Mouse (Mus musculus) midbrain, embryonic 13.5 days (tissue): Measurements from ENCODE around the gene Gm12216. TPM values are rescaled to one million over a fixed set of nuclear protein-coding genes. Genes with fewer than 3 reads are reported as not detected.

Experiments used
- ATAC-seq: fragments of 200-750 bp; cut with Nextera tagmentation; 2 replicates; pipeline ENCODE4 v1.8.0; 2017; ENCODE audit warnings: mild to moderate bottlenecking, moderate TSS enrichment, moderate library complexity
- H3K27ac ChIP-seq: fragments of 300-500 bp; sonication (generic); 2 replicates; pipeline ENCODE4 v1.5.1; 2015; ENCODE audit warnings: inconsistent platforms, mild to moderate bottlenecking, moderate library complexity
- H3K27me3 ChIP-seq: fragments of 300-500 bp; sonication (generic); 2 replicates; pipeline ENCODE4 v1.6.1; 2015; ENCODE audit warnings: mild to moderate bottlenecking, inconsistent platforms
- H3K36me3 ChIP-seq: fragments of 300-500 bp; sonication (generic); 2 replicates; pipeline ENCODE4 v1.6.1; 2015; ENCODE audit warnings: mild to moderate bottlenecking, inconsistent platforms
- H3K4me1 ChIP-seq: fragments of 300-500 bp; sonication (generic); replicated peaks from 2 replicates; pipeline ENCODE4 v1.6.1; 2015; ENCODE audit warnings: inconsistent platforms
- H3K4me2 ChIP-seq: fragments of 300-500 bp; sonication (generic); replicated peaks from 2 replicates; pipeline ENCODE4 v1.6.1; 2015; ENCODE audit warnings: moderate library complexity, mild to moderate bottlenecking, inconsistent platforms
- H3K4me3 ChIP-seq: fragments of 300-500 bp; sonication (generic); replicated peaks from 2 replicates; pipeline ENCODE4 v1.5.1; 2015; ENCODE audit warnings: mild to moderate bottlenecking, inconsistent platforms
- H3K9ac ChIP-seq: fragments of 300-500 bp; sonication (generic); replicated peaks from 2 replicates; pipeline ENCODE4 v1.6.1; 2015; ENCODE audit warnings: mild to moderate bottlenecking, inconsistent platforms
- H3K9me3 ChIP-seq: fragments of 300-500 bp; sonication (generic); 2 replicates; pipeline ENCODE4 v1.6.1; 2016; ENCODE audit warnings: mild to moderate bottlenecking, inconsistent platforms
- WGBS: fragments of 180-500 bp; shearing (Covaris S2); methylation state at CpG from one replicate; pipeline ENCODE4 v1.1.7; 2015; 5-methylcytosine and 5-hydroxymethylcytosine counted together
- polyA plus RNA-seq: library from polyadenylated mRNA; unstranded; fragments of >200 nt; fragmentation: Nextera tagmentation; extraction: Ambion mirVana; gene quantifications from 2 replicates; pipeline ENCODE4 v1.2.1, GENCODE M21; 2015

The Gm12216 gene
- polyA plus RNA-seq, 1 experiment from 2014 or later: 0.40 TPM

- peaks cover 3% of the 10 kb centered on the region; the same call in 1 of the 2 replicates for H3K9me3 ChIP-seq
- no peaks in the 10 kb centered on the region for H3K4me1 ChIP-seq
- no peaks in the 10 kb centered on the region for H3K36me3 ChIP-seq
- no peak overlapping the region for H3K4me3 ChIP-seq
- H3K9ac ChIP-seq: no peak overlapping the region
- H3K27ac ChIP-seq: no peak overlapping the region
- 90% methylated on average over 3 of the region's 3 CpGs for WGBS
- H3K4me2 ChIP-seq: no peak overlapping the region
- ATAC-seq: no peak
- H3K27me3 ChIP-seq: no peaks in the 10 kb centered on the region
Observed at GRCm38 (mm10) chr11:53785311-53785936, 73.6 kb downstream of the Gm12216 start.

GRCm38 (mm10) chr11:53783288-53783687 lies 75.8 kb downstream of the Gm12216 start:
- Histone ChIP-seq H3K27ac (no peak overlapping the region), H3K36me3 (no peaks in the 10 kb centered on the region), H3K4me2 (no peak overlapping the region), H3K9ac (no peak overlapping the region), H3K27me3 (no peaks in the 10 kb centered on the region), H3K4me1 (no peaks in the 10 kb centered on the region), H3K9me3 (no peaks in the 10 kb centered on the region), H3K4me3 (no peak overlapping the region)
- WGBS: 90% methylated on average over 9 of the region's 9 CpGs
- no peak for ATAC-seq

DNA sequence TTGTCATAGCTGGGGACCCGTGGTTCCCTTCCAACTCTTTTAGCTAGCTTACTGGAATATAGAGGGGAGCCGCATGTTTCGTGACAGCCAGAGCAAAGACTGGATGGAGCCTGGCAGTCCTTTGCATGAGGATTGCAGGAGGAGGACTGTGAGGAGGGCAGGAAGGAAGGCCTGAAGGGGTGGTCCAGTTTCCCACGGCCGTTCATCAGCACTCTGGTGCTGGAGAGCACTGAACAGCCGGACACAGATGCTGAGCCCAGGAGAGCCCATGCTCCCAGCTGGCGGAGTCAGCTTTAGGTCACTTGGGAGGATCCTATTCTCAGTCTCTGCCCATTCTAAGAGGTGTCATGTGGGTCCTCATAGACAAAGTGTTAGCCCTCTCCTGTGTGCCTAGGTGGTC lies 77.1 kb downstream of the Gm12216 start:
- no peak overlapping the region for H3K4me3 ChIP-seq
- no peaks in the 10 kb centered on the region for H3K27me3 ChIP-seq
- 93% methylated on average over 7 of the region's 7 CpGs for WGBS
- H3K36me3 ChIP-seq: no peaks in the 10 kb centered on the region
- ATAC-seq: no peak
- H3K4me2 ChIP-seq: no peak overlapping the region
- H3K4me1 ChIP-seq: no peaks in the 10 kb centered on the region
- H3K9me3 ChIP-seq: no peaks in the 10 kb centered on the region
- no peak overlapping the region for H3K27ac ChIP-seq
- H3K9ac ChIP-seq: no peak overlapping the region

DNA sequence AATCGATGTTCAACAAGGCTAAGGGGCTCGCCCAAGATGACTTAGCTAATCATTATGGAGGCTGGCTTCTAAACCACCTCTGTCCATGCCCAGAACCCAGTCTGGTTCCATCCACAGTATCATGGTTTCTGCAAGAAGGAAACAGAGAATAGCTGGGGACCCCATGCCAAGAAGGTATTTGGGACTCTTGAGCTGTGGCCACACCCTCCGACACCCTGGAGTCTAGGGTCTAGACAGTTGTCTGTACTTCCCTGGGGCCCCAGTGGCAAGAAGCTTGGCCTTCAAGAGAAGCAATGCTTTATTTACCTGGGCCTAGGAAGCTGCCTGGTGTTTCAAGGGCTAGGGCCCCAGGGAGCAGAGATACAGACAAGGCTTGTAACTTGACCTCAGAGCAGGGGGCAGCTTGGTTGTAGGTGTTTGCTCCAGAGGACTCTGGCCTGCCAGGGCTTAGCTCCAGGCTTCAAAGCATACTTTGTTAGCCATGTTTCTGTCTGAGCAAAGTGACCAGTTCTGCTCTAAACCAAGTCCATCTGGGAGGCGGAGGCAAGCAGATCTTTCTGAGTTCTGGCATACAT lies 77.8 kb downstream of the Gm12216 start:
- H3K9me3 ChIP-seq: no peaks in the 10 kb centered on the region
- H3K4me3 ChIP-seq: no peak overlapping the region
- no peaks in the 10 kb centered on the region for H3K36me3 ChIP-seq
- H3K9ac ChIP-seq: no peak overlapping the region
- no peak overlapping the region for H3K4me2 ChIP-seq
- H3K4me1 ChIP-seq: no peaks in the 10 kb centered on the region
- no peaks in the 10 kb centered on the region for H3K27me3 ChIP-seq
- no peak overlapping the region for H3K27ac ChIP-seq
- no peak for ATAC-seq
- 92% methylated on average over 4 of the region's 4 CpGs for WGBS

GRCm38 (mm10) chr11:53780262-53780661 lies 78.8 kb downstream of the Gm12216 start:
- Histone ChIP-seq H3K27ac (no peak overlapping the region), H3K4me3 (no peak overlapping the region), H3K4me2 (no peak overlapping the region), H3K9ac (no peak overlapping the region), H3K9me3 (no peaks in the 10 kb centered on the region), H3K36me3 (no peaks in the 10 kb centered on the region), H3K27me3 (no peaks in the 10 kb centered on the region), H3K4me1 (no peaks in the 10 kb centered on the region)
- WGBS: 72% methylated on average over 3 of the region's 3 CpGs
- no peak for ATAC-seq

DNA sequence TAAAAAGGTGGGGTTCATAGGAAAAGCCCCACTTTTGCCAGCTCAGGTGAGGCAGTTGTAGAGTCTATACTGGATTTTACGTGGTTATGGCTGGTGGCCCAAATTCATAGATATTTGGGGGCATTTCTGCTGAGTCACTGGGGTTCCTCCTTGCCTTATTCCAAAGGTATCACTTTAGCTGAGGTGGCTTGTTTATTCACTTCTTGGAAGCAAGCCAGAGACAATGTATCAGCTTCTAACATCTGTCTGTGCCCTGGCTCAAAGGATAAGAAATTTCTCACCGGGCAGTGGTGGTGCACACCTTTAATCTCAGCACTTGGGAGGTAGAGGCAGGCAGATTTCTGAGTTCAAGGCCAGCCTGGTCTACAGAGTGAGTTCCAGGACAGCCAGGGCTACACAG lies 79.2 kb downstream of the Gm12216 start:
- Histone ChIP-seq H3K9ac (no peak overlapping the region), H3K36me3 (no peaks in the 10 kb centered on the region), H3K4me3 (no peak overlapping the region), H3K9me3 (no peaks in the 10 kb centered on the region), H3K4me2 (no peak overlapping the region), H3K27ac (no peak overlapping the region), H3K4me1 (no peaks in the 10 kb centered on the region), H3K27me3 (no peaks in the 10 kb centered on the region)
- WGBS: 90% methylated on average over 2 of the region's 2 CpGs
- ATAC-seq: no peak

DNA sequence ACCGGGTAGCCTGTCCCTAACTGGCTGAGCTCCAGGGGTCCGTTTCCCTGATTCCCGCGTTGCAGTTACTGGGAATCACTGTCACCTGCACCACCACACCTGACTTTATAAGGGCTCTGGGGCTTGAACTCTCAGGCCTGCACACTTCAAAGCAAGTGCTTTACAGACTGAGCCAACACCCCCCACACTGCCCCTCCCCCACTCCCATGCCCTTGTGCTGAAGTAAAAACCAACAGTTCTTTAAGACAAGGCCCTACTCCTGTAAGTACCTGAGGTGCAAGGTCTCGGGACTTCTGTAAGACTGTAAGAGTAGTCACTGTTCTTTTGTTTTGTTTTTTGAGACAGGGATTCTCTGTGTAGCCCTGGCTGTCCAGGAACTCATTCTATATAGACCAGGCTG lies 80.6 kb downstream of the Gm12216 start:
- H3K9me3 ChIP-seq: no peaks in the 10 kb centered on the region
- H3K9ac ChIP-seq: no peak overlapping the region
- H3K27me3 ChIP-seq: no peaks in the 10 kb centered on the region
- 81% methylated on average over 5 of the region's 5 CpGs for WGBS
- H3K27ac ChIP-seq: no peak overlapping the region
- H3K4me1 ChIP-seq: no peaks in the 10 kb centered on the region
- no peak overlapping the region for H3K4me3 ChIP-seq
- H3K4me2 ChIP-seq: no peak overlapping the region
- H3K36me3 ChIP-seq: no peaks in the 10 kb centered on the region
- ATAC-seq: no peak

DNA sequence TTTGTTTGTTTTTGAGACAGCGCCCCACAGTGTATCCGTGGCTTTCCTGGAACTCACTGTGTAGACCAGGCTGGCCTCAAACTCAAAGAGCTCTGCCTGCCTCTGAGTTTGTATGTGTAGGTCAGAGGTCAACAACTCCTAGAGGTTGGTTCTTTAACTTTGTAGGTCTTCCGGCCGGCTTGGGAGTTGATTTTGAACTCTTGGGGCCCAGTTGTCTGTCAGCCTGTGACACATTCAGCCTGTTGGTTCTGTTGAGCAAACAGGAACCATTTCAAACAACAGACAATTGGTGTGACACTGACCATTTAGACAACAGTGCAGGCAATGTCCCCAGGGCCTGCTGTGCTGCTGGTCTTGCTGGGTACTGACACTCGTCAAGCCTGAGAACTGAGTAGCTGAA lies 81.3 kb downstream of the Gm12216 start:
- Histone ChIP-seq H3K4me3 (no peak overlapping the region), H3K4me1 (no peaks in the 10 kb centered on the region), H3K9me3 (no peaks in the 10 kb centered on the region), H3K36me3 (no peaks in the 10 kb centered on the region), H3K9ac (no peak overlapping the region), H3K27ac (no peak overlapping the region), H3K4me2 (no peak overlapping the region), H3K27me3 (no peaks in the 10 kb centered on the region)
- 73% methylated on average over 5 of the region's 5 CpGs for WGBS
- ATAC-seq: no peak

- no peak overlapping the region for H3K4me3 ChIP-seq
- H3K27ac ChIP-seq: no peak overlapping the region
- no peak overlapping the region for H3K4me2 ChIP-seq
- no peak overlapping the region for H3K9ac ChIP-seq
- H3K36me3 ChIP-seq: no peaks in the 10 kb centered on the region
- H3K27me3 ChIP-seq: peaks cover 19% of the 10 kb centered on the region
- no peaks in the 10 kb centered on the region for H3K9me3 ChIP-seq
- no peak for ATAC-seq
- WGBS: 88% methylated on average over 13 of the region's 13 CpGs
- peaks cover 5% of the 10 kb centered on the region; the same call in 1 of the 2 replicates for H3K4me1 ChIP-seq
Observed at GRCm38 (mm10) chr11:53774659-53775255, 84.3 kb downstream of the Gm12216 start.

- no peaks in the 10 kb centered on the region for H3K9me3 ChIP-seq
- ATAC-seq: no peak
- H3K27me3 ChIP-seq: peaks cover 26% of the 10 kb centered on the region
- H3K36me3 ChIP-seq: no peaks in the 10 kb centered on the region
- H3K27ac ChIP-seq: no peak overlapping the region
- no peak overlapping the region for H3K9ac ChIP-seq
- peaks cover 5% of the 10 kb centered on the region; the same call in 1 of the 2 replicates for H3K4me1 ChIP-seq
- WGBS: 92% methylated on average over 16 of the region's 16 CpGs
- H3K4me2 ChIP-seq: no peak overlapping the region
- no peak overlapping the region for H3K4me3 ChIP-seq
Observed at GRCm38 (mm10) chr11:53773641-53774360, 85.3 kb downstream of the Gm12216 start.

DNA sequence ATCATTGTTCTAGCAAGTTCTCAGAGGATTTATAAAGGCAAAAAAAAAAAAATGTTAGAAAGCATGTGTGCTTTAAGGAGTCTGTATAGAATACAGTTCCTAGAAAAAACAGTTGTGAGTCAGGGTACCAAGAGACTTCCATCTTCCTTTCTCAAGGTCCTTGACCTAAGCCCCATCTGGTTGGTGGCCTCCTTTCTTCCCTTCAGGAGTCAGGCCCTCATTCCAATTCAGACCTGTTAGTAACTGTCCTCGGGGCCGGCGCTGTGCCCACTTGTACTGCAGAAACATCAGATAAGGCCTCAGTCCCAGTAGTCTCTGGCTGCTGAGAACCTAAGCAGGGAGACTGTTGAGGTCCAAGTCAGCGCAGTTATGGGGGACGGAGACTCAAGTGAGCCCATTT lies 86.0 kb downstream of the Gm12216 start, which contains the start of gene Gm17334:
TSS of gene Gm17334 (minus strand) at position 101 of the 400 bp plus-strand sequence.
- WGBS: 93% methylated on average over 5 of the region's 5 CpGs
- H3K4me3 ChIP-seq: no peak within 1 kb of the TSS
- no peak for ATAC-seq
- H3K36me3 ChIP-seq: no peaks in the 10 kb centered on the region
- no peak within 1 kb of the TSS for H3K4me2 ChIP-seq
- no peak within 1 kb of the TSS for H3K27ac ChIP-seq
- peaks cover 33% of the 10 kb centered on the region for H3K27me3 ChIP-seq
- H3K9me3 ChIP-seq: no peaks in the 10 kb centered on the region
- H3K9ac ChIP-seq: no peak within 1 kb of the TSS
- peaks cover 5% of the 10 kb centered on the region; the same call in 1 of the 2 replicates for H3K4me1 ChIP-seq

GRCm38 (mm10) chr11:53772536-53772935 lies 86.5 kb downstream of the Gm12216 start:
- no peak overlapping the region for H3K9ac ChIP-seq
- H3K4me1 ChIP-seq: peaks cover 5% of the 10 kb centered on the region; the same call in 1 of the 2 replicates
- 84% methylated on average over 9 of the region's 9 CpGs for WGBS
- no peaks in the 10 kb centered on the region for H3K9me3 ChIP-seq
- no peak for ATAC-seq
- H3K4me2 ChIP-seq: no peak overlapping the region
- no peaks in the 10 kb centered on the region for H3K36me3 ChIP-seq
- no peak overlapping the region for H3K4me3 ChIP-seq
- H3K27me3 ChIP-seq: peaks cover 34% of the 10 kb centered on the region
- no peak overlapping the region for H3K27ac ChIP-seq
